Comparison of ENCODE assay signal across 17 mouse cellular contexts in genomic region chr2:73901169-73901568, GRCm38 (mm10).
"Had no signal": no experiment of that assay in that cellular context is flagged by ENCODE, and none has a peak within 500 bp of the region (broad histone marks: within the 10 kb centered on the region; RNA-seq: fewer than 3 reads in every experiment).

No protein-coding gene starts in this region.

- H3K27me3 ChIP-seq: liver, embryonic 15.5 days; lung, embryonic 15.5 days; megakaryocyte, embryonic 14.5 days; midbrain, embryonic 13.5 days; midbrain, embryonic 15.5 days; neural tube, embryonic 12.5 days; stomach, embryonic 15.5 days had no signal

- H3K9me3 ChIP-seq: liver, embryonic 15.5 days; lung, embryonic 15.5 days; megakaryocyte, embryonic 14.5 days; midbrain, embryonic 13.5 days; midbrain, embryonic 15.5 days; neural tube, embryonic 12.5 days; stomach, embryonic 15.5 days had no signal

- H3K27ac ChIP-seq: liver, embryonic 15.5 days; lung, embryonic 15.5 days; macrophage; midbrain, embryonic 13.5 days; midbrain, embryonic 15.5 days; neural tube, embryonic 12.5 days; stomach, embryonic 15.5 days; stomach, postnatal 0 days had no signal

- ATAC-seq: liver, postnatal 0 days; lung, postnatal 0 days; midbrain, embryonic 13.5 days; midbrain, embryonic 15.5 days had no signal

- H3K9ac ChIP-seq: liver, embryonic 15.5 days; liver, postnatal 0 days; lung, embryonic 15.5 days; midbrain, embryonic 13.5 days; midbrain, embryonic 15.5 days; neural tube, embryonic 12.5 days; stomach, embryonic 15.5 days had no signal

- H3K36me3 ChIP-seq: midbrain, embryonic 15.5 days had no signal

- DNase-seq: liver, postnatal 0 days; lung, adult 2 months; lung, postnatal 14 days; lung, postnatal 36 days; right cerebral cortex, postnatal 14 days; thymus, adult 2 months; thymus, postnatal 25 days had no signal

- H3K4me1 ChIP-seq: lung, embryonic 15.5 days; midbrain, embryonic 13.5 days; midbrain, embryonic 15.5 days; neural tube, embryonic 12.5 days; stomach, embryonic 15.5 days had no signal

- H3K4me2 ChIP-seq: liver, embryonic 15.5 days; lung, embryonic 15.5 days; midbrain, embryonic 13.5 days; midbrain, embryonic 15.5 days; neural tube, embryonic 12.5 days; stomach, embryonic 15.5 days had no signal

- H3K4me3 ChIP-seq: liver, embryonic 15.5 days; lung, embryonic 15.5 days; megakaryocyte, embryonic 14.5 days; midbrain, embryonic 13.5 days; midbrain, embryonic 15.5 days; neural tube, embryonic 12.5 days; stomach, embryonic 15.5 days had no signal
